Mouse (Mus musculus) liver, embryonic 14.5 days (tissue): Measurements from ENCODE around the gene Zfp626.
"Not testable (repeated sequence)": the region's sequence is repeated elsewhere in the genome, so short reads cannot be mapped to it uniquely, and the experiment has no call there.

Experiments used
- CTCF ChIP-seq: IDR thresholded peaks from 2 replicates; pipeline ENCODE4 v1.5.1; 2016; ENCODE audit warnings: antibody characterized with exemption, low read depth, control low read depth
- EP300 ChIP-seq: IDR thresholded peaks from 2 replicates; pipeline ENCODE4 v1.6.1; 2016; ENCODE audit warnings: antibody characterized with exemption, low read depth

DNA sequence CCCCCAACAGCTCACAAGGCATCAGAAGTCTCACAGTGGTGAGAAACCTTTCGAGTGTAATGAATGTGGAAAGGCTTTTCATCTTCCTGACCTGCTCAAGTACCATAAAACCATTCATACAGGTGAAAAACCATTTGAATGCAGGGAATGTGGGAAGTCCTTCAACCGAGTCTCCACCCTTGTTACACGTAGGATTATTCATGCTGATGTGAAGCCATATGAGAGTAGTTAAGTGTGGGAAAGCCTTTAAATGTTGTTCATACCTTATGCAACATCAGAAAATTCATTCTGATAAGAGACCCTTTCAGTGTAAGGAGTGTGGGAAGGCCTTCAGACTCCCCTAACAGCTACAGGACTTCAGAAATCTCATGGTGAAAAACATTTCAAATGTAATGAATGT is 13.1 kb upstream of the Zfp626 start:
- not testable (repeated sequence) for TF ChIP-seq CTCF, EP300
